Mouse (Mus musculus) liver, adult 2 months (tissue): ENCODE results near the gene Pygm.

Source experiments
- CTCF ChIP-seq: fragments of 200-500 bp; IDR thresholded peaks from 2 replicates; pipeline ENCODE4 v1.5.1; 2011; ENCODE audit warnings: low read depth, low read length, control low read depth
- POLR2A ChIP-seq: fragments of 200-500 bp; IDR thresholded peaks from 2 replicates; pipeline ENCODE4 v1.6.1; 2011; ENCODE audit warnings: low read length, control low read depth; ENCODE audit not compliant: insufficient read depth; ENCODE audit errors: extremely low read depth

GRCm38 (mm10) chr19:6385419-6385818 lies 1.2 kb downstream of the Pygm start:
- TF ChIP-seq POLR2A (no peak), CTCF (no peak)
